Mouse (Mus musculus): ENCODE results near the gene Ptn. TPM values are rescaled to one million over a fixed set of nuclear protein-coding genes. Genes with fewer than 3 reads are reported as not detected.

Ptn gene
- polyA plus RNA-seq, 1 experiment from 2014 or later, result 472 TPM

DNA sequence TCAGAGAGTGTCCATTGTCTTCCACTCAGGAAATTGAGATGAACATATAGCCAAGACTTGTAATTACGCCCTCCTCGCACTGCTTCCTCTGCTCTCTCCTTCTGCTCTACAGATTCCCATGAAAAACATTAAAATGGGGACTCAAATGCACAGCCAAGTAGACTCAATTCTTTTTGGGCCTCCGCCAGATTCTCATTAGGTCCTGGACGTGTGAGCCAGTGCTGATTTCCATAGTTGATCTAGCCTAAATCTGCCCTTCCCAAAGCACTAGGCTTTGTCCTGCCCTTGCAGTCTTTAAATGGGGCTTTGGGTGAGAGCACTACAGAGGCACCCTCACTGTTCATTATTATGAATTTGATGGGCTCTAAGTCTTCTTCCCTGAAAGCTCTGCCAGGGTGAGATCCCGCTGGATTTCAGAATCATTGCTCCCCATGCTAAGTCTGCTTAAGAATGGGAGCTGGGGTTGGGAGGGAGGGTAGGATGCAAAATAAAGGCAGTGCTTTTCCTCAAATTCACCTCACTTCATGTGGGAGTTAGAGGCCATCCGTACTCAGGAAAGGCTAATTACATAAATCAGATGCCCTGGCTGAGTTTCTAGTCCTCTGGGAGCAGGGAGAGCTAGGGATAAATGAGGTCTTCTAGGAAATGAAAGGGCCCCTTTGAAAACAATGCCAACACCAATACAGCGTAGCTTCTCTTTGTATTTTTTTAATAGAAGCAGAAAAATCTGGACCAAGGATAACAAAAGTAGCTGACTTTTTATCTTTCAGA, 32.3 kb downstream of the Ptn start:
- Histone ChIP-seq H3K4me2 (ENCODE audit: low read length) (0 out of 2 replicates have a peak overlapping the region, but pooled peaks have one; percentile 5), H3K4me3 (replicated peaks; ENCODE audit: low read length) (no peak overlapping the region), H3K9ac (replicated peaks; ENCODE audit: low read depth, low read length) (no peak overlapping the region), H3K4me1 (replicated peaks; ENCODE audit: control insufficient read depth, insufficient read depth, low read length) (peaks cover 34% of the 10 kb centered on the region), H3K36me3 (ENCODE audit: control insufficient read depth, insufficient read depth) (no peaks in the 10 kb centered on the region), H3K27me3 (replicated peaks; ENCODE audit: control insufficient read depth, insufficient read depth, low read length) (no peaks in the 10 kb centered on the region), H3K9me3 (ENCODE audit: control insufficient read depth, low read length) (no peaks in the 10 kb centered on the region), H3K27ac (ENCODE audit: low read length) (peak overlapping the region; percentile 87)
- ATAC-seq, result peak; percentile 90
- 13% methylated on average over 7 of the region's 7 CpGs for WGBS

DNA sequence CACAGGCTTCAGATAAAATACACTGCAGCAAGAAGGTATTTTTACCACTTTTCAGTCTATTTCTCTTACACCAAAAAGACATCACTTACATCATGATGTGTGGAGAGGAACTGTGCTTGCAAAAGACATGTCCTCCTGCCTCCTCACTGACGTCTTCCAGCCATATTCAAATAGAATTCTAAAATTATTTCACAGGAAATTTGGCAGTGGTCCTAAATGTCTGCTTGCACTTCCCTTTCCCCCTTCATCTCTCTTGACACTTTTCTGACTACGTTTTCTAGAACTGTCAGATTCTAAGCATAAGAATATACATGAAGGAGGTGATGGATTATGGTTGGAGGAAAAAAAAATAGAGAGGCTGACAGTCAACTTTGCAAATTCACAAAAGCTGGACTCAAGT, 33.0 kb downstream of the Ptn start:
- Histone ChIP-seq H3K36me3 (ENCODE audit: control insufficient read depth, insufficient read depth) (peaks cover 4% of the 10 kb centered on the region), H3K4me2 (ENCODE audit: low read length) (0 out of 2 replicates have a peak overlapping the region, but pooled peaks have one; percentile 5), H3K9me3 (ENCODE audit: control insufficient read depth, low read length) (no peaks in the 10 kb centered on the region), H3K4me1 (replicated peaks; ENCODE audit: control insufficient read depth, insufficient read depth, low read length) (peaks cover 34% of the 10 kb centered on the region), H3K9ac (replicated peaks; ENCODE audit: low read depth, low read length) (no peak overlapping the region), H3K27ac (ENCODE audit: low read length) (peak overlapping the region; percentile 87), H3K27me3 (replicated peaks; ENCODE audit: control insufficient read depth, insufficient read depth, low read length) (no peaks in the 10 kb centered on the region), H3K4me3 (replicated peaks; ENCODE audit: low read length) (no peak overlapping the region)
- ATAC-seq, result peak; percentile 29
- 8% methylated on average over 2 of the region's 2 CpGs for WGBS

DNA sequence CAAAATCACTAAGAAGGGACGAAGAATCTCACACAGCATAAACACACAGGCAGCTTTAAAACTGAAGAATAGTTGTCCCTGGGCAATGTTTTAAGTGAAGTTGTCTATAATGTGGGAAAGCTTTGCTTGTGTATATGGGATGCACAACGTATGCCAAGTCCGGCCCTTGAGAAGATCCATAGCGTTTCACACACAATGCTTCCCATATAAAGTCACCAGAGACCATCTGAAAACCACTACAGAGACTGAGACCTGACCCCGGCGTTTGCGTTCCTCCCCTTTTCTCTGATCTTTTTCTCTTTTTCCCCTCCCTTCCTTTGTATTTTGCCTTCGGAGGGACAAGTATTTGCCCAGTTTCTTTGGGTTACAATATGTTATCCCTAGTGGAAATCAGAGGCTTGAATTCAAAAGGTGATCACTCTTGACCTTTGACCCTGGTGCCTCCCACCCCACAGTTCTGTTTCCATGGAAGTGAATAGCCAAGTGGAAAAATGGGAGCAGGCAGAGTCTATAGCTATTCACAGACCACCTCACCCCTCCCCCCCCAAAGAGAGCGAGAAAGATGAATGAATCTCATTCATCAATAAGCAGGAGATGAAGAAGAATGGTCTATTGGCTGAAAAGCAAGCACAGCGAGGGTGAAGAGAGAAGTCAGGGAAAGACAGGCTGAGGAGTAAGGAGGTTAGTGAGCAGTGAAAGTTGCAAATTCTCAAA, 34.2 kb downstream of the Ptn start:
- Histone ChIP-seq H3K27ac (ENCODE audit: low read length) (peak overlapping the region; percentile 75), H3K27me3 (replicated peaks; ENCODE audit: control insufficient read depth, insufficient read depth, low read length) (no peaks in the 10 kb centered on the region), H3K9me3 (ENCODE audit: control insufficient read depth, low read length) (no peaks in the 10 kb centered on the region), H3K4me1 (replicated peaks; ENCODE audit: control insufficient read depth, insufficient read depth, low read length) (peaks cover 34% of the 10 kb centered on the region), H3K4me2 (ENCODE audit: low read length) (0 out of 2 replicates have a peak overlapping the region, but pooled peaks have one; percentile 2), H3K9ac (replicated peaks; ENCODE audit: low read depth, low read length) (no peak overlapping the region), H3K4me3 (replicated peaks; ENCODE audit: low read length) (no peak overlapping the region), H3K36me3 (ENCODE audit: control insufficient read depth, insufficient read depth) (peaks cover 5% of the 10 kb centered on the region)
- no peak for ATAC-seq
- WGBS, result 11% methylated on average over 10 of the region's 10 CpGs

DNA sequence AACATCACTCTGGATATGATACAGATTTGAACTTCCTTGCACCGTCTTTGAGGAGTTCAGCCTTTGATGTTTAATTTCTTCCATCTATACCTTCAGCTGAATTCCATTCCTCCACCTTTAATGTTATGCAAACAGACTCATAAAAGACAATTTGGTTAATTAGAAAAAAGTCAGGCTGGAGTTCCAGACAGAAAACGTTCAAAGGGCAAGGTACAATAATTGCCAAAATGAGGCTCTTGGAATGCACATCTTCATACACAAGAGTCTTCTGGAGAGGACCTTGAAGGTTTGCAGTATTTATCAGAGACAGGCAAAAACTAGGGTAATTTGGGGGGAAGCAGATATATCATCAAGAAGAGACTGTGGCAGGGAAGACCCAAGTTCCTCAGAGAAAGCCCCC, 37.5 kb downstream of the Ptn start:
- Histone ChIP-seq H3K27me3 (replicated peaks; ENCODE audit: control insufficient read depth, insufficient read depth, low read length) (no peaks in the 10 kb centered on the region), H3K36me3 (ENCODE audit: control insufficient read depth, insufficient read depth) (peaks cover 5% of the 10 kb centered on the region), H3K9ac (replicated peaks; ENCODE audit: low read depth, low read length) (no peak overlapping the region), H3K4me1 (replicated peaks; ENCODE audit: control insufficient read depth, insufficient read depth, low read length) (peaks cover 25% of the 10 kb centered on the region), H3K4me3 (replicated peaks; ENCODE audit: low read length) (no peak overlapping the region), H3K9me3 (ENCODE audit: control insufficient read depth, low read length) (no peaks in the 10 kb centered on the region), H3K27ac (ENCODE audit: low read length) (no peak overlapping the region), H3K4me2 (ENCODE audit: low read length) (no peak overlapping the region)
- WGBS, result 50% methylated on average over 2 of the region's 2 CpGs
- ATAC-seq, result no peak

DNA sequence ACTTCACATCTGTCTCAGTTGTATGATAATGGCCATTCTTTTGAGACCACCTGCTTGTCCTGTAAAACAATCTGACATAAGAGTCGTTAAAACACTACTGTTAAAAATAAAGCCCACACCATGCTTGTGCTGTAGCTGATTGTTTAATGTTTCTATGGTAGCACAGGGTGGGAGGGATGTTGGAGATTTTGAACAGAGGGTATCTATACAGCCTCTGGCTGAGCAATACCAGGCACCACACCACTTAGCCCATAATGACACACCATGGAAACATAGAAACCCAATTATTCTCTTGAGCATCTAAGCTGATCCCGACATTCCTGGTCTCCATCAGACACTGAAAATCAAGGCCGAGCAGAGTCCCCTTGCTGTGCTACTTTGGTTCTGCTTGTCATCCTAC, 41.0 kb downstream of the Ptn start:
- Histone ChIP-seq H3K9ac (replicated peaks; ENCODE audit: low read depth, low read length) (no peak overlapping the region), H3K9me3 (ENCODE audit: control insufficient read depth, low read length) (no peaks in the 10 kb centered on the region), H3K27me3 (replicated peaks; ENCODE audit: control insufficient read depth, insufficient read depth, low read length) (no peaks in the 10 kb centered on the region), H3K4me2 (ENCODE audit: low read length) (no peak overlapping the region), H3K27ac (ENCODE audit: low read length) (no peak overlapping the region), H3K4me3 (replicated peaks; ENCODE audit: low read length) (no peak overlapping the region), H3K4me1 (replicated peaks; ENCODE audit: control insufficient read depth, insufficient read depth, low read length) (peaks cover 2% of the 10 kb centered on the region), H3K36me3 (ENCODE audit: control insufficient read depth, insufficient read depth) (peaks cover 8% of the 10 kb centered on the region)
- WGBS, result 39% methylated on average over 3 of the region's 3 CpGs
- no peak for ATAC-seq

DNA sequence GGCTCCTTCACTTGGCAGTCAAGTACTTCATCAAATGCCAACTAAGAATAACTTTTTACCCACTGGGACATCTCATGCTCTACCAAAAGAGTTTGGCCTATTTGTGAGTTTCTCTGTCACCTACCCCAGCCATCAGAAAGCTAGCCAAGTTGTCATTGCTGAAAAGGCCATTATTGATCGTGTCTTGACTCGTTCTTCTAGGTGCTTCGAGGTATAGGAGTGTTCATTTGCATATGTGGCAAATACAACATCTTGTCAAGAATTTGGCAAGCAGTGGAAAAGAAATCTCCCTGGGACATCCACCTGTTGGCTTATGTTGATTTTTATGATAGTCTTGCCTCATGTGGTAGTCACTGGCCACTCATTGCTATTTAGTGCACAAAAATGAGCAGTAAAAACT, 43.1 kb downstream of the Ptn start:
- Histone ChIP-seq H3K9ac (replicated peaks; ENCODE audit: low read depth, low read length) (no peak overlapping the region), H3K36me3 (ENCODE audit: control insufficient read depth, insufficient read depth) (0 out of 2 replicates have a peak, but pooled peaks cover 3% of the 10 kb centered on the region), H3K4me3 (replicated peaks; ENCODE audit: low read length) (no peak overlapping the region), H3K9me3 (ENCODE audit: control insufficient read depth, low read length) (no peaks in the 10 kb centered on the region), H3K4me1 (replicated peaks; ENCODE audit: control insufficient read depth, insufficient read depth, low read length) (no peaks in the 10 kb centered on the region), H3K27ac (ENCODE audit: low read length) (no peak overlapping the region), H3K27me3 (replicated peaks; ENCODE audit: control insufficient read depth, insufficient read depth, low read length) (no peaks in the 10 kb centered on the region), H3K4me2 (ENCODE audit: low read length) (no peak overlapping the region)
- no peak for ATAC-seq
- 87% methylated on average over 3 of the region's 3 CpGs for WGBS

DNA sequence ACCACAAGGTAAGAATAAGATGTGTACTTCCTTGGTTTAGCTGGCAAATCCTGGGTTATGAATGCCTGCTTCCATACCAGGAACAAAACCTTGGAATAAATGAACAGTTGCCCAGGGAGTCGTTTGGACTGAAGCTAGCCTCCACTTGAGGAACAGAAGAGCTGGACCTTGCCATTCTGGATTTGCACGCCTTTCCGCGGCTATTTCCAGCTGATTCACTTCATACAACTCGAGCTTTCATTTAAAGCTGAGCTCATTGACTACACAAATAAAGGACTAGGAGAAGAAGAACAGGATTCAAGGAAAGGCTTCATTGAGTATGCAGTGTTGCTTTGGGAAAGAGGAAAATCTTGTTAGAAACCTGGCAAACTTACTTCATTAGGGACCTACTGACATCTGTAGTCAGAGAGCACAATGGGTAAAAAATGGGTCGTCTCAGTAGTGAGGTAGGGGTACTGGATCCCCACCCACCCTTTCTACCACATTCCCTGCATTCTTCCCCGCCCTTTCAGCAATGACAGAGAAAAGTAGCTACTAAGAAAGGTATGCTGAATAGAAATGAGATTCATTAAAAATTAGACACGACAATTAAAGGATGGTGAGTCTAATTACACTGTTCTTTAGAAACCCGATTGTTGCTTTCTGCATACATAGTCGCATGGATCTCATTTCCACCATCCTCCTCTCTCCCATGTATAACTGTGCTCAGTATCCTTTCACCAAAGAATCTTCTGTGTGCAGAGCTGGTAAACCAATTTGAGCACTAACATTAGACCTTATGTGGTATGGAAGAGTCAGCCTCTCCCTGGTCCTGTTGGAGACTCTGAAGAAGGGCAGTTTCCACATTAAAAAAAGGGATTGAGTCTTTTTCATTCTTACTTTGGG, 54.8 kb downstream of the Ptn start:
- peaks cover 6% of the 10 kb centered on the region for H3K4me1 ChIP-seq (replicated peaks; ENCODE audit: control insufficient read depth, insufficient read depth, low read length)
- H3K9me3 ChIP-seq (ENCODE audit: control insufficient read depth, low read length), result no peaks in the 10 kb centered on the region
- H3K36me3 ChIP-seq (ENCODE audit: control insufficient read depth, insufficient read depth), result no peaks in the 10 kb centered on the region; the same call in 1 of the 2 replicates
- 14% methylated on average over 10 of the region's 10 CpGs for WGBS
- no peaks in the 10 kb centered on the region for H3K27me3 ChIP-seq (replicated peaks; ENCODE audit: control insufficient read depth, insufficient read depth, low read length)
- peak; percentile 93 for ATAC-seq
- H3K4me2 ChIP-seq (ENCODE audit: low read length), result no peak overlapping the region
- H3K27ac ChIP-seq (ENCODE audit: low read length), result peak overlapping the region; percentile 65
- H3K4me3 ChIP-seq (replicated peaks; ENCODE audit: low read length), result no peak overlapping the region
- no peak overlapping the region for H3K9ac ChIP-seq (replicated peaks; ENCODE audit: low read depth, low read length)

DNA sequence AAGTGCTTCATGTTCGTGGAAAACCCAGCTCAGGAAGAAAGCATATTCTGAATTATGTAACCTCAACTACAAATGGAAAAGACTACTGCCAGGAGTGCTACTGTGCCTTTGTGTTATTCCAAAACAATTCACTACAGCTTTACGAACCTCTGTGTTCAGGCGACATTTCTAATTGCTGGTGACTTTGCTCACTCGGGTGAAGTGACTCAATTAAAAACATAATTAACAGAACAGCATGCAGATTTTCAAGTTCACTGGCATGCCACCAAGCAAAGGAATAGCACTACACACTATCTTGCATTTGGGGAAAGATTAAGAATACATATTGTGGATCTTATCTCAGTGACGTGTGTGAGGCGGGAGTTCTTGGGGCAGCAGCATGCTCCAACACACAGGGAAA, 57.1 kb downstream of the Ptn start:
- H3K27ac ChIP-seq (ENCODE audit: low read length), result peak overlapping the region; percentile 9; the same call in 1 of the 2 replicates
- H3K4me1 ChIP-seq (replicated peaks; ENCODE audit: control insufficient read depth, insufficient read depth, low read length), result peaks cover 6% of the 10 kb centered on the region
- H3K4me3 ChIP-seq (replicated peaks; ENCODE audit: low read length), result no peak overlapping the region
- no peaks in the 10 kb centered on the region for H3K27me3 ChIP-seq (replicated peaks; ENCODE audit: control insufficient read depth, insufficient read depth, low read length)
- no peaks in the 10 kb centered on the region; the same call in 1 of the 2 replicates for H3K36me3 ChIP-seq (ENCODE audit: control insufficient read depth, insufficient read depth)
- 17% methylated on average over 6 of the region's 6 CpGs for WGBS
- no peak overlapping the region for H3K4me2 ChIP-seq (ENCODE audit: low read length)
- no peaks in the 10 kb centered on the region; the same call in 1 of the 2 replicates for H3K9me3 ChIP-seq (ENCODE audit: control insufficient read depth, low read length)
- H3K9ac ChIP-seq (replicated peaks; ENCODE audit: low read depth, low read length), result no peak overlapping the region
- peak; percentile 47 for ATAC-seq

DNA sequence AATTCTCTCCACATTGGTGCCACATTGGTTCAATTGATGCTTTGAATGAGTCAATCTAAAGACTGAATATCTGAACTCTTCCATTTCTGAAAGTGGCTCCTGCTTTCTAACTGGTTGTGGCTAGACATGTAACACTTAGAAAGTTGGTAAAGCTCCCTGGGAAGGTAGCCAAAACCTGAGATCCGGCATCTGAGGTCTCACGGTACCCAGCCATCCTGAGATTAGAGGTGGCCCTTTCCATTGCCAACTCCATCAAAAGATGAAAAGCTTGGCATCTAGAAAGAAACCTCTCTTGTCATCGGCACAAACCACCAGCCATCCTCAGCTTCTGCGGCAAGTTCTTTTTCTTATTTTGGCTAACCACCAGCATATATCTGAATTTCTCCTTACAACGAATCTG, 70.2 kb downstream of the Ptn start:
- Histone ChIP-seq H3K27me3 (replicated peaks; ENCODE audit: control insufficient read depth, insufficient read depth, low read length) (no peaks in the 10 kb centered on the region), H3K4me3 (replicated peaks; ENCODE audit: low read length) (no peak overlapping the region), H3K9me3 (ENCODE audit: control insufficient read depth, low read length) (no peaks in the 10 kb centered on the region), H3K4me1 (replicated peaks; ENCODE audit: control insufficient read depth, insufficient read depth, low read length) (peaks cover 3% of the 10 kb centered on the region; the same call in 1 of the 2 replicates), H3K27ac (ENCODE audit: low read length) (no peak overlapping the region), H3K4me2 (ENCODE audit: low read length) (no peak overlapping the region), H3K36me3 (ENCODE audit: control insufficient read depth, insufficient read depth) (peaks cover 14% of the 10 kb centered on the region), H3K9ac (replicated peaks; ENCODE audit: low read depth, low read length) (no peak overlapping the region)
- WGBS, result 70% methylated on average over 5 of the region's 5 CpGs
- no peak for ATAC-seq
